Mouse (Mus musculus): Measurements from ENCODE around the gene Dennd2a. TPM values are rescaled to one million over a fixed set of nuclear protein-coding genes. Genes with fewer than 3 reads are reported as not detected.
"Not testable (repeated sequence)": the region's sequence is repeated elsewhere in the genome, so short reads cannot be mapped to it uniquely, and the experiment has no call there.

Gene Dennd2a
- total RNA-seq, 2 experiments from 2014 or later: 2.8 to 3.1 TPM

- DNase-seq (ENCODE audit: low spot score): no peak
Observed at GRCm38 (mm10) chr6:39451033-39451432, 106.6 kb downstream of the Dennd2a start.

GRCm38 (mm10) chr6:39450580-39450979, 107.1 kb downstream of the Dennd2a start:
- no peak for DNase-seq (ENCODE audit: low spot score)

- DNase-seq (ENCODE audit: low spot score): no peak
Observed at GRCm38 (mm10) chr6:39447429-39448185, 110.1 kb downstream of the Dennd2a start.

- DNase-seq (ENCODE audit: low spot score): no peak
Observed at GRCm38 (mm10) chr6:39445801-39446572, 111.7 kb downstream of the Dennd2a start.

- no peak for DNase-seq (ENCODE audit: low spot score)
Observed at GRCm38 (mm10) chr6:39442786-39443287, 114.8 kb downstream of the Dennd2a start.

GRCm38 (mm10) chr6:39440207-39440606, 117.5 kb downstream of the Dennd2a start:
- no peak for DNase-seq (ENCODE audit: low spot score)

GRCm38 (mm10) chr6:39437519-39437918, 120.1 kb downstream of the Dennd2a start:
- DNase-seq (ENCODE audit: low spot score): not testable (repeated sequence)

- DNase-seq (ENCODE audit: low spot score): no peak
Observed at GRCm38 (mm10) chr6:39435875-39436274, 121.8 kb downstream of the Dennd2a start.

GRCm38 (mm10) chr6:39434886-39435492, 122.7 kb downstream of the Dennd2a start:
- DNase-seq (ENCODE audit: low spot score): no peak

GRCm38 (mm10) chr6:39434111-39434885, 123.4 kb downstream of the Dennd2a start:
- no peak for DNase-seq (ENCODE audit: low spot score)

- DNase-seq (ENCODE audit: low spot score): no peak
Observed at GRCm38 (mm10) chr6:39433701-39434100, 124.0 kb downstream of the Dennd2a start.

GRCm38 (mm10) chr6:39433174-39433573, 124.5 kb downstream of the Dennd2a start:
- DNase-seq (ENCODE audit: low spot score): no peak

GRCm38 (mm10) chr6:39430722-39431121, 126.9 kb downstream of the Dennd2a start:
- DNase-seq (ENCODE audit: low spot score): no peak

GRCm38 (mm10) chr6:39429007-39429788, 128.5 kb downstream of the Dennd2a start:
- no peak for DNase-seq (ENCODE audit: low spot score)

GRCm38 (mm10) chr6:39427276-39428003, 130.2 kb downstream of the Dennd2a start:
- no peak for DNase-seq (ENCODE audit: low spot score)

GRCm38 (mm10) chr6:39426725-39427124, 130.9 kb downstream of the Dennd2a start:
- DNase-seq (ENCODE audit: low spot score): no peak

GRCm38 (mm10) chr6:39425181-39425580, 132.5 kb downstream of the Dennd2a start:
- DNase-seq (ENCODE audit: low spot score): no peak

GRCm38 (mm10) chr6:39423686-39424085, 134.0 kb downstream of the Dennd2a start:
- DNase-seq (ENCODE audit: low spot score): no peak

GRCm38 (mm10) chr6:39423130-39423551, 134.5 kb downstream of the Dennd2a start:
- no peak for DNase-seq (ENCODE audit: low spot score)

- DNase-seq (ENCODE audit: low spot score): no peak
Observed at GRCm38 (mm10) chr6:39420867-39421266, 136.8 kb downstream of the Dennd2a start.
